Mouse (Mus musculus) gastrocnemius, postnatal 36 days (tissue): ENCODE results near the gene Vmn1r87. TPM values are rescaled to one million over a fixed set of nuclear protein-coding genes. Genes with fewer than 3 reads are reported as not detected.
"Not testable (repeated sequence)": the region's sequence is repeated elsewhere in the genome, so short reads cannot be mapped to it uniquely, and the experiment has no call there.

Source experiments
- DNase-seq, 2 experiments: peaks; one replicate each; pipeline ENCODE4 v3.0.0; 2022
- intact Hi-C: fragments of 180-260 bp; cut with DNase I; formaldehyde crosslinking; loops from one replicate; pipeline ENCODE4 v1.15.1; 2025
- long read RNA-seq, 2 experiments: library from polyadenylated mRNA; stranded (forward); transcript quantifications; one replicate each; pipeline ENCODE4 v2.0.0; 2021
- total RNA-seq, 2 experiments: library from RNA; stranded (reverse); gene quantifications; 2 replicates each; pipeline ENCODE4 v1.2.3; 2021

Gene Vmn1r87
- not detected for total RNA-seq
- long read RNA-seq, experiment 1 = 0 reads
- long read RNA-seq, experiment 2 = 0 reads

GRCm38 (mm10) chr7:13140057-13140456 is at the start of gene Vmn1r87:
Vmn1r87 (minus strand) TSS chr7:13140157.
- intact Hi-C loops = no loop called here

GRCm38 (mm10) chr7:13159268-13159667 is 19.3 kb upstream of the Vmn1r87 start, which contains the start of gene Vmn1r88:
Vmn1r88 (plus strand) TSS chr7:13159568.
- intact Hi-C loops = no loop called here

More at GRCm38 (mm10) chr7:13140057-13140456, at the start of gene Vmn1r87:
- no peak for DNase-seq

GRCm38 (mm10) chr7:13137340-13137739 is 2.6 kb downstream of the Vmn1r87 start:
- DNase-seq = no peak
- intact Hi-C loops = no loop called here

More at GRCm38 (mm10) chr7:13159268-13159667, 19.3 kb upstream of the Vmn1r87 start, which contains the start of gene Vmn1r88:
- no peak for DNase-seq

- no peak for DNase-seq
- intact Hi-C loops = no loop called here
Measured at GRCm38 (mm10) chr7:13131856-13132255, 8.1 kb downstream of the Vmn1r87 start.

GRCm38 (mm10) chr7:13123554-13124153 is 16.3 kb downstream of the Vmn1r87 start:
- DNase-seq, intact Hi-C loops: not testable (repeated sequence)

- intact Hi-C loops = no loop called here
- no peak for DNase-seq
Measured at GRCm38 (mm10) chr7:13119817-13120216, 20.1 kb downstream of the Vmn1r87 start, which contains the start of gene Vmn1r86. Vmn1r86 (minus strand) TSS chr7:13119917.

GRCm38 (mm10) chr7:13095073-13095472 is 44.9 kb downstream of the Vmn1r87 start, which contains the start of gene Vmn1r85:
Vmn1r85 (minus strand) TSS chr7:13095173.
- DNase-seq = no peak
- intact Hi-C loops = no loop called here

Other genes with a start within 250 kb of the Vmn1r87 start
- 1 to 10 TPM; 2.4 to 2.8 TPM for gene Zscan22, start 242.3 kb downstream of the Vmn1r87 start, total RNA-seq
- gene Rps5, start 217.9 kb downstream of the Vmn1r87 start, total RNA-seq = 100 to 1,000 TPM; 473 to 557 TPM
- gene Rnf225, start 212.7 kb downstream of the Vmn1r87 start, total RNA-seq = under 1 TPM; 0.22 to 0.51 TPM
- gene Zfp324, start 174.3 kb downstream of the Vmn1r87 start, total RNA-seq = 1 to 10 TPM; 1.7 to 2.2 TPM
- 1 to 10 TPM; 1.7 to 2.5 TPM for gene Zfp446, start 162.3 kb downstream of the Vmn1r87 start, total RNA-seq
- not detected for gene Slc27a5, start 142.0 kb downstream of the Vmn1r87 start, total RNA-seq
- 10 to 100 TPM; 62.1 to 63.2 TPM for gene Trim28, start 141.0 kb downstream of the Vmn1r87 start, total RNA-seq
- 1 to 10 TPM; 3.9 to 4.0 TPM for gene Zbtb45, start 130.1 kb downstream of the Vmn1r87 start, total RNA-seq
- gene Chmp2a, start 105.3 kb downstream of the Vmn1r87 start, total RNA-seq = 10 to 100 TPM; 68.7 to 83.7 TPM
- gene Ube2m, start 101.9 kb downstream of the Vmn1r87 start, total RNA-seq = 100 to 1,000 TPM; 131 TPM
- under 1 TPM; 0.57 to 0.74 TPM for gene Mzf1, start 85.4 kb downstream of the Vmn1r87 start, total RNA-seq
- not detected for gene Vmn1r85, start 45.0 kb downstream of the Vmn1r87 start, total RNA-seq
- not detected for gene Vmn1r86, start 20.2 kb downstream of the Vmn1r87 start, total RNA-seq
- gene Vmn1r88, start 19.4 kb upstream of the Vmn1r87 start, total RNA-seq = under 1 TPM in 1 of 2 experiments, not detected in 1; 0.13 TPM
- gene Vmn1r89, start 72.9 kb upstream of the Vmn1r87 start, total RNA-seq = not detected
- 1 to 10 TPM; 1.6 to 1.7 TPM for gene Lig1, start 137.1 kb upstream of the Vmn1r87 start, total RNA-seq
- gene Zswim9, start 138.6 kb upstream of the Vmn1r87 start, total RNA-seq = 1 to 10 TPM; 9.0 to 9.8 TPM
- under 1 TPM; 0.08 to 0.12 TPM for gene Pla2g4c, start 184.5 kb upstream of the Vmn1r87 start, total RNA-seq